Mouse (Mus musculus) hindbrain, embryonic 15.5 days (tissue): ENCODE measurements at regions not wholly inside any gene's neighbourhood (a gene's known extent, or its start where the extent isn't known, plus 50 kb on each side); places are given as distances from the start of the nearest gene placed in this dataset.

Experiments used
- ATAC-seq: fragments of 200-750 bp; cut with Nextera tagmentation; 2 replicates; pipeline ENCODE4 v1.8.0; 2017; ENCODE audit warnings: low read depth, moderate number of reproducible peaks, moderate TSS enrichment; ENCODE audit not compliant: low FRiP score
- H3K27ac ChIP-seq: fragments of 300-500 bp; sonication (generic); replicated peaks from 2 replicates; pipeline ENCODE4 v1.5.1; 2015; ENCODE audit warnings: mild to moderate bottlenecking, inconsistent platforms
- H3K27me3 ChIP-seq: fragments of 300-500 bp; sonication (generic); 2 replicates; pipeline ENCODE4 v1.6.1; 2015; ENCODE audit warnings: control low read depth, inconsistent platforms
- H3K36me3 ChIP-seq: fragments of 300-500 bp; sonication (generic); 2 replicates; pipeline ENCODE4 v1.6.1; 2015; ENCODE audit warnings: control low read depth, inconsistent platforms
- H3K4me1 ChIP-seq: fragments of 300-500 bp; sonication (generic); replicated peaks from 2 replicates; pipeline ENCODE4 v1.6.1; 2015; ENCODE audit warnings: control low read depth, inconsistent platforms
- H3K4me2 ChIP-seq: fragments of 300-500 bp; sonication (generic); 2 replicates; pipeline ENCODE4 v1.6.1; 2015; ENCODE audit warnings: moderate library complexity, mild to moderate bottlenecking, inconsistent platforms
- H3K4me3 ChIP-seq: fragments of 300-500 bp; sonication (generic); 2 replicates; pipeline ENCODE4 v1.5.1; 2015; ENCODE audit warnings: mild to moderate bottlenecking, inconsistent platforms
- H3K9ac ChIP-seq: fragments of 300-500 bp; sonication (generic); 2 replicates; pipeline ENCODE4 v1.6.1; 2015; ENCODE audit warnings: inconsistent platforms
- H3K9me3 ChIP-seq: fragments of 300-500 bp; sonication (generic); 2 replicates; pipeline ENCODE4 v1.6.1; 2016; ENCODE audit warnings: control low read depth, inconsistent platforms
- WGBS: fragments of 180-500 bp; shearing (Covaris S2); methylation state at CpG from one replicate; pipeline ENCODE4 v1.1.7; 2015; 5-methylcytosine and 5-hydroxymethylcytosine counted together

DNA sequence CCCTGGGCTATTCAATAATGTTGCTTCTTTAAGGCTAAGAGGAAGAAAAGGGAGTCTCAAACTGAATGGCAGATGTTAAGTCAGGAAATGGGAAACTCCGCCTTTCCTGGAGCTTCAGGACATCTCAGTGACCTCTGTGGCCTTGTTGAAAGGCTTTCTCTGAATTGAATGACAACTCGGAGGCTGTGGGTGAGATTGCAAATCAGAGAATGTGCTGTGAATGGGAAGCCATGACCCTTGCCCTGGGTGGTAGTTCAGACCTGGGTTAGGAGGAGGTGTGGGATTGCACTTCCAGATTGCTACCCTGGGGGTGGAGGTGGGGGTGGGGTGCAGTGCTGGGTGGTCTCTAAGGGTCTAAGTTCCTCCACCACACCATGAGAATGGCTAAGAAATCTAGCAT lies 213.8 kb upstream of the Rbms1 start:
- no peak for ATAC-seq
- Histone ChIP-seq H3K4me3 (no peak overlapping the region), H3K27ac (no peak overlapping the region), H3K9me3 (no peaks in the 10 kb centered on the region), H3K27me3 (no peaks in the 10 kb centered on the region), H3K4me1 (no peaks in the 10 kb centered on the region), H3K9ac (no peak overlapping the region), H3K4me2 (no peak overlapping the region), H3K36me3 (no peaks in the 10 kb centered on the region)
- 10% methylated on average over 2 of the region's 2 CpGs for WGBS

DNA sequence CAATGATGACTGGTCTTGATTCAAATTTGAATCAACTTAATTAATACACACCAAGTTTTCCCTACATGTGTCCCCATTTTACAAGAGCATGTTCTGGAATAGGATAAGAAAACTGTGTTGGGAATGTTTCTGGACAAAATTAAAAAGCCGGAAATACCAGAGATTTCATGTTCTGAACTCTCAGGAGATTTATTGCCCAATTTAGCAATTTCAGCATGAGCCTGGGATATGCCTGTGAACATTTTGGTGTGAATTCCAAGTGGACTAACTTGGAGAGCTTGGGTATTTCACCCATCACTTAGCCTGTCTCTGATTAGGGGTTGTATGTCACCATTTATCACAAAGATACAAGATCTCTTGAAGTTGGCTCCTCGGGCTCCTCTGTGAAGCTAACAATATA lies 210.6 kb upstream of the Rbms1 start:
- WGBS = 79% methylated on average over 2 of the region's 2 CpGs
- ATAC-seq = no peak
- H3K27ac ChIP-seq = no peak overlapping the region
- no peaks in the 10 kb centered on the region for H3K4me1 ChIP-seq
- no peak overlapping the region for H3K4me3 ChIP-seq
- no peaks in the 10 kb centered on the region for H3K27me3 ChIP-seq
- no peak overlapping the region for H3K4me2 ChIP-seq
- no peaks in the 10 kb centered on the region for H3K9me3 ChIP-seq
- H3K9ac ChIP-seq = no peak overlapping the region
- no peaks in the 10 kb centered on the region for H3K36me3 ChIP-seq

DNA sequence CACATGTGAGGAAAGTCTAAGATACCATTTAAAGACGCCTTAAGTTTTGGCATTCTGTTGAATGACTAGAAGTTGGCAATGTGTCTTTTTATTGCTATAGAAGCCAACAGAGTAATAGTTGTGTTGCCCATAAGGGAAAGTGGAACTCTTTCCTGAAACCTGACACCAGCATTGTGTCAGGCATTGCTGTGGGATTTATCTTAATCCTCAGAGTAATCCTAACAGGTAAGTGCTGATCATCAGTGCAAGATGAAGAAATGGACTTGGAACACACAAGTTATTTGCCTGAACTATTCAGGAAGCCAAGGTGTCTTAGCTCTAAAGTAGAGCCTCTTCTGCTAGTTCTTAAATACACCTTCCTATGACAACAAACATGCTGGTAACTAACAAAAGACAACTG lies 198.3 kb upstream of the Rbms1 start:
- Histone ChIP-seq H3K9ac (no peak overlapping the region), H3K4me2 (no peak overlapping the region)

DNA sequence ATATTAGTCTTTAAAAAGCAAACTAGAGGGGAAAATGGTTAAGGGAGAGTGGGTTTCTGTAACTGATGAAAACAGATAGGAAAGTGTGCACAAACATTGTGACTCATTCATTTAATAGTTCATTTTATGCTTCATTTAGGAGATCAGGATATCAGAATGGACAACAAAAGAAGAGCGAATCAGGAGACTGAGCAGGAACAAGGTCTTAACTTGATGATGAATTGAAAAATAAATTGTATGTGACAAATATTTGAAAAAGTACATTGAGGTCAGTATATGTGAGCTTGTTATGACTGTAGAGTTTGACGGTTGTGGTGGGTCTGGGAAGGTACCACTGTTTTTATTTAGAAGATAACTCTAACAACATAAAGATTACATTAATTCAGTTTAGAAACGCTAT lies 196.8 kb upstream of the Rbms1 start:
- H3K9me3 ChIP-seq = no peaks in the 10 kb centered on the region
- H3K4me1 ChIP-seq = no peaks in the 10 kb centered on the region
- ATAC-seq = no peak
- no peak overlapping the region for H3K27ac ChIP-seq
- H3K4me2 ChIP-seq = no peak overlapping the region
- H3K36me3 ChIP-seq = no peaks in the 10 kb centered on the region
- 68% methylated on average over 3 of the region's 3 CpGs for WGBS
- H3K9ac ChIP-seq = no peak overlapping the region
- no peak overlapping the region for H3K4me3 ChIP-seq
- H3K27me3 ChIP-seq = no peaks in the 10 kb centered on the region

More for the DNA sequence above, 198.3 kb upstream of the Rbms1 start:
- no peaks in the 10 kb centered on the region for H3K36me3 ChIP-seq
- H3K9me3 ChIP-seq = no peaks in the 10 kb centered on the region
- H3K4me3 ChIP-seq = no peak overlapping the region
- no peaks in the 10 kb centered on the region for H3K27me3 ChIP-seq
- no peak overlapping the region for H3K27ac ChIP-seq
- no peak for ATAC-seq
- WGBS = 93% methylated on average over 1 of the region's 1 CpGs
- H3K4me1 ChIP-seq = no peaks in the 10 kb centered on the region

DNA sequence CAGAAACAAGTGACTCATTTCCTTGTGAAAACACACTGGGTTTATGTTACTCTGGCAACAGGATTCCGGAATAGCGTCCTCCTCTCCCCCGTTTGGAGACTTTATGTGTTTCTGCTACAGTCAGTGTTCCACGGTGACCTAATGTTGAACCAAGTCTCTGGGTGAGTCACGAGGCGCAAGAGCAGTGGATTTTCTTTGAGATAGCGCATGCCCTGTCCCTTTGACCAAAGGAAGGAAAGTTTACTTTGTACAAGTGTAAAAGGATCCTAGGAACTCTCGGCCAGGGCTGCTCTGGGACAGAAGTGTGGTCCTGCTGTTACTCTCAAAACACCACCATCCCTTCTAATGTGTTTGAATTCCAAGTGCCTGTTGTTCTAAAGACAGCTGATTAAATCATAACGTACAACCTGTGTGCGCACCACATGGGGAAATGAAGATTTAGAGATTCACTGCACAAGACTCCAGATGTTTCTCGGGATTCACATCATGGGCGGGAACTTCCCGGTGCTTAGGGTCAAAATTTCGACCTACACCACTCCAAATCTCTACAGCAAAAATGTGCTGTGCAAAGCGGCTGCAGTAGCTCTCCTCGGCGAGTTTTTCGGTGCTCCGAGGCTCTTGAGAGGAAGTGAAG lies 176.1 kb upstream of the Rbms1 start:
- H3K4me2 ChIP-seq = no peak overlapping the region

DNA sequence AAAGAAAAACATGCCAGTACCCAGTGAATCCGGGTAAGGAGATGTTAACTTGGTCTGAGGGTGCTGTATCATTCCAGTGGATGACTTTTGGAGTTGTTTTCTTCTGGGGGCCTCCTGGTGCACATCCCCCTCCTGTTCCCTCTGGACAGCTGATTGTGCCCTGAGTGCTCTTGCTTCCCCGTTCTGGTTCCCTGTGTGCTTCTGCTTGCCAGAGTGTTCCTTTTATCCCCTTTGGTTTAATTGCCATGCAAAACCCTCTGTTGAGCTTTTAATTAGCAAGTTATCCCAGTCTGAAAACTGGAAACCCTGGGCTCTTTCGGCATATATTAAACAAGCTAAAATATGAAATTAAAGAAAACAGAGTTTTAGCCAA lies 175.6 kb upstream of the Rbms1 start:
- 64% methylated on average over 3 of the region's 3 CpGs for WGBS
- Histone ChIP-seq H3K4me2 (no peak overlapping the region), H3K27ac (no peak overlapping the region), H3K27me3 (no peaks in the 10 kb centered on the region), H3K9me3 (no peaks in the 10 kb centered on the region), H3K4me3 (no peak overlapping the region), H3K36me3 (no peaks in the 10 kb centered on the region), H3K4me1 (no peaks in the 10 kb centered on the region), H3K9ac (no peak overlapping the region)
- ATAC-seq = no peak

More for the DNA sequence above, 176.1 kb upstream of the Rbms1 start:
- 66% methylated on average over 19 of the region's 19 CpGs for WGBS
- Histone ChIP-seq H3K9me3 (no peaks in the 10 kb centered on the region), H3K36me3 (no peaks in the 10 kb centered on the region), H3K9ac (no peak overlapping the region), H3K27ac (peak overlapping the region; percentile 17; the same call in 1 of the 2 replicates), H3K27me3 (no peaks in the 10 kb centered on the region), H3K4me3 (no peak overlapping the region), H3K4me1 (no peaks in the 10 kb centered on the region)
- no peak for ATAC-seq

GRCm38 (mm10) chr2:61137378-61137777 lies 174.4 kb upstream of the Rbms1 start:
- Histone ChIP-seq H3K9me3 (no peaks in the 10 kb centered on the region), H3K36me3 (no peaks in the 10 kb centered on the region), H3K27ac (no peak overlapping the region), H3K27me3 (no peaks in the 10 kb centered on the region), H3K4me1 (no peaks in the 10 kb centered on the region), H3K4me3 (no peak overlapping the region), H3K4me2 (no peak overlapping the region), H3K9ac (no peak overlapping the region)
- ATAC-seq = no peak
- whole genome bisulfite sequencing = 58% methylated on average over 3 of the region's 3 CpGs

DNA sequence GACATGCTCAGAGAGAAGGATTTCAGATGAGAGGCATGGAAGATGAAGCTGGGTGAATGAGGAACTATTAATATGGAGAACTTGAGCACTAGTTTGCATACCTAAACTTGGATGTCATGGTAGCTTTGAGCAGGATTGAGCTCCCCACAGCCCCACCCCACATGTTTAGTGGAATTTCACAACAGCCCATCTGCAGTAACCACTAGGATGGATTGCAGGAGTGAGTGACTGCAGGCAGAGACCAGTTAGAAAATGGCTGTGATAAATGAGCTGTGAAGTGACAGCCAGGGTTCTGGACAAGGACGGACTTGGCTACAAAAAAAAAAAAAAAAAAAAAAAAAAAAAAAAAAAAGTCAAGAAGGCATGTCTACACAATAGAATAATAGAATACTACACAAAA lies 173.9 kb upstream of the Rbms1 start:
- ATAC-seq = no peak
- no peak overlapping the region for H3K4me2 ChIP-seq
- no peak overlapping the region for H3K9ac ChIP-seq
- no peaks in the 10 kb centered on the region for H3K9me3 ChIP-seq
- no peak overlapping the region for H3K4me3 ChIP-seq
- no peaks in the 10 kb centered on the region for H3K4me1 ChIP-seq
- WGBS = 25% methylated on average over 1 of the region's 1 CpGs
- H3K36me3 ChIP-seq = no peaks in the 10 kb centered on the region
- H3K27me3 ChIP-seq = no peaks in the 10 kb centered on the region
- H3K27ac ChIP-seq = no peak overlapping the region

DNA sequence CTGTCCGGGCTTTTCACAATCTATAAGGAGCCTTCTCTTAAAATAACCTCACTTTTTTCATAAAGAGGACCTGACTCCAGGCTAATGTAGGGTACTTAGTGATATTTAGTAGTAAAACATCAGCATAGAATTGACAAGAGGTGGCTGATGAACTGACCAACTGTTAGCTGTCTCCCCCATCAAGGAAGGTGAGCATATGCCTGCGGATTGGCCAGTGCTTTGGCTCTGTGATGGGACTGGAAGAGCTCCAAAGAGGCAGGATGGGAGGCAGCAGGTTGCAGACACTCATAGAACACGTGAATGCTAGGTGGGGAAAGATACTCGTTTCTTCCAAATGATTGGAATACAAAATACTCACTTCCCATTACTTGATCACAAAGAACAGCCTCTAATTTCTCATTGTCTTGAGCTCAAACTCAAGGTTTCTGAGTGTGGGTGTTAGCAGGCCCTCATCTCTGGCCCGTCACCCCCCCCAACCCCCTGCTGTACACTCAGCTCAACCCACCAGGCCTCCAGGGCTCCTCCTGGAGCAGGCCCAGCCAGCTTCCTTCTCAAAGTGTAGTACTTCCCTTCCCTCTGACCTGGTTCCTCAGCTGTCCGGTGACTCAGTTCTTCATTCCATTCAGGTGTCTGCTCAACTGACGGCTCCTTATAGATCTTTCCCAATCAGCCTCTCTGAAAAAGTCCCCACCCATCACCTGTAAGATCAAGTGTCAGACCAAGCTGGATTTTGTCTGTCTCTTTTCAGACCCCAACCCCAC lies 160.2 kb upstream of the Rbms1 start:
- WGBS = 87% methylated on average over 7 of the region's 7 CpGs
- Histone ChIP-seq H3K4me1 (no peaks in the 10 kb centered on the region), H3K4me3 (no peak overlapping the region)

DNA sequence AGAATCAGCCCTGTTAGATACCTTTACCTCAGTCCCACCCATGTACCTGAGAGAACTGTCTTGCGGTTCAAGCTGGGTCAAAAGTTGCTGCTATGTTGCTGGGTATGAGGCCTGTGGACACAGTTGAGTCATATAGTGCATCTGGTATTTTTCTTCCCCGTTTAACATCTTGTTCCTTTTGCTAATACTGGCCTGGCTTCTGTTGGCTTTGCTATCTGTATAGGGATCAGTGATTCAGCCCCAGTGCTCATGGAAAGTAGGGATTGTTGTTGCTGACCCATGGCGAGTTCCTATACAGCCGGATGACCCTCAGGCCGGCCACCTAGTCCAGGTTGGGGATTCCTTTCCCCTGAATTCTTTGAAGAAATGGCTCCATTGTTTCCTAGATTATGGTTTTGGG lies 158.3 kb upstream of the Rbms1 start:
- Histone ChIP-seq H3K9ac (no peak overlapping the region), H3K4me2 (no peak overlapping the region), H3K4me1 (no peaks in the 10 kb centered on the region), H3K9me3 (no peaks in the 10 kb centered on the region), H3K27ac (no peak overlapping the region), H3K4me3 (no peak overlapping the region), H3K36me3 (no peaks in the 10 kb centered on the region), H3K27me3 (no peaks in the 10 kb centered on the region)
- ATAC-seq = no peak
- WGBS = 86% methylated on average over 5 of the region's 5 CpGs

More for the DNA sequence above, 160.2 kb upstream of the Rbms1 start:
- Histone ChIP-seq H3K27me3 (no peaks in the 10 kb centered on the region), H3K36me3 (no peaks in the 10 kb centered on the region), H3K27ac (no peak overlapping the region), H3K9me3 (no peaks in the 10 kb centered on the region), H3K9ac (no peak overlapping the region), H3K4me2 (no peak overlapping the region)
- no peak for ATAC-seq

- H3K4me3 ChIP-seq = no peak overlapping the region
- 78% methylated on average over 2 of the region's 2 CpGs for WGBS
- H3K4me2 ChIP-seq = no peak overlapping the region
- H3K4me1 ChIP-seq = no peaks in the 10 kb centered on the region
- ATAC-seq = no peak
- H3K27me3 ChIP-seq = no peaks in the 10 kb centered on the region
- H3K27ac ChIP-seq = no peak overlapping the region
- no peaks in the 10 kb centered on the region for H3K36me3 ChIP-seq
- no peak overlapping the region for H3K9ac ChIP-seq
- H3K9me3 ChIP-seq = no peaks in the 10 kb centered on the region
Observed at GRCm38 (mm10) chr2:61114620-61115019, 151.6 kb upstream of the Rbms1 start.

- Histone ChIP-seq H3K4me2 (no peak overlapping the region), H3K36me3 (no peaks in the 10 kb centered on the region), H3K9ac (no peak overlapping the region), H3K27ac (no peak overlapping the region), H3K27me3 (no peaks in the 10 kb centered on the region), H3K4me1 (no peaks in the 10 kb centered on the region), H3K9me3 (no peaks in the 10 kb centered on the region), H3K4me3 (no peak overlapping the region)
- 85% methylated on average over 6 of the region's 6 CpGs for WGBS
- ATAC-seq = no peak
Observed at GRCm38 (mm10) chr2:61113916-61114315, 150.9 kb upstream of the Rbms1 start.

DNA sequence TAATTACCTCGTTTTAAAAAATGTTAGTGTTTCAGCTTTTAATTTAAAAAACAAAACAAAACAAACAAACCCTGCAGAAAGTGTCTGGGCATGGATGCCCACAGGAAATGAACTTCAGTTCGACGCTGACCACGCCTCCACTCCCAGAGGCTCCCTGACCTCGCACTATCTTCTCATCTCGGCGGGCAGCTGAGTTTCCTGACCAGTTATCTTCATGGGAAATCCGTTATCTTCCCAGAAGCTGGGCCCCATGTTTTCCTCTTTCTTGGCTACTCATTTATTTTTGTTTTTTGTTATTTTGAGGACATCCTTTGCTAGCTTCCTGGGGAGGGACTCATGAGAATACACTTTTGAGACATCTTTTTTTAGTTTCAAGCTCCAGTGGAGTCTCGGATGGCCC lies 147.6 kb upstream of the Rbms1 start:
- WGBS = 76% methylated on average over 9 of the region's 9 CpGs
- H3K4me2 ChIP-seq = no peak overlapping the region
- no peak overlapping the region for H3K9ac ChIP-seq
- H3K27ac ChIP-seq = no peak overlapping the region
- H3K27me3 ChIP-seq = no peaks in the 10 kb centered on the region
- H3K36me3 ChIP-seq = no peaks in the 10 kb centered on the region
- ATAC-seq = no peak
- H3K9me3 ChIP-seq = no peaks in the 10 kb centered on the region
- H3K4me1 ChIP-seq = no peaks in the 10 kb centered on the region
- no peak overlapping the region for H3K4me3 ChIP-seq
